11 mouse cellular contexts compared by ENCODE assay signal in genomic region chr9:96765410-96765809, GRCm38 (mm10). TPM values are rescaled to one million over a fixed set of nuclear protein-coding genes. Genes with fewer than 3 reads are reported as not detected.
DNase-seq lines count a peak whose midpoint lies in the region; ATAC-seq and TF ChIP-seq lines count a peak whose summit lies in the region.
"Had no signal": no experiment of that assay in that cellular context is flagged by ENCODE, and none has a peak within 500 bp of the region (broad histone marks: within the 10 kb centered on the region; RNA-seq: fewer than 3 reads in every experiment).

No protein-coding gene starts in this region.

- TF ChIP-seq EP300 in lung, postnatal 0 days (IDR thresholded peaks at IDR 0.05), result no peak

- H3K4me3 ChIP-seq in lung, postnatal 0 days (ENCODE audit: low read depth, low read length), result no peak overlapping the region
- H3K4me3 ChIP-seq: hindbrain, embryonic 15.5 days; midbrain, embryonic 10.5 days had no signal

- 57% methylated on average over 5 of the region's 5 CpGs for WGBS in lung, postnatal 0 days

- H3K27ac ChIP-seq in lung, postnatal 0 days (ENCODE audit: low read length), result no peak overlapping the region
- H3K27ac ChIP-seq: hindbrain, embryonic 15.5 days; midbrain, embryonic 10.5 days had no signal

- no peaks in the 10 kb centered on the region for H3K9me3 ChIP-seq in lung, postnatal 0 days (ENCODE audit: low read length)
- H3K9me3 ChIP-seq: hindbrain, embryonic 15.5 days; midbrain, embryonic 10.5 days had no signal

- H3K9ac ChIP-seq in lung, postnatal 0 days (replicated peaks; ENCODE audit: low read depth), result no peak overlapping the region
- H3K9ac ChIP-seq: hindbrain, embryonic 15.5 days had no signal

- no peaks in the 10 kb centered on the region for H3K4me1 ChIP-seq in lung, postnatal 0 days (ENCODE audit: insufficient read depth, low read depth, low read length)
- H3K4me1 ChIP-seq: hindbrain, embryonic 15.5 days; midbrain, embryonic 10.5 days had no signal

- H3K27me3 ChIP-seq in lung, postnatal 0 days (replicated peaks; ENCODE audit: insufficient read depth, low read length), result no peaks in the 10 kb centered on the region
- H3K27me3 ChIP-seq: hindbrain, embryonic 15.5 days had no signal

- H3K4me2 ChIP-seq in lung, postnatal 0 days (replicated peaks; ENCODE audit: low read depth, low read length), result no peak overlapping the region
- H3K4me2 ChIP-seq: hindbrain, embryonic 15.5 days had no signal

- peak; percentile 89 for ATAC-seq in inflammation-experienced regulatory T-cells, adult 6 months
- peak; percentile 72 for ATAC-seq in neutrophil, adult 5-6 weeks (ENCODE audit: extremely low read depth, insufficient number of reproducible peaks, low FRiP score, poor library complexity, severe bottlenecking)
- no peak for ATAC-seq in lung, postnatal 0 days

- TF ChIP-seq CTCF in lung, postnatal 0 days (IDR thresholded peaks at IDR 0.05), result no peak

- H3K36me3 ChIP-seq in lung, postnatal 0 days (ENCODE audit: insufficient read depth, low read length), result no peaks in the 10 kb centered on the region
- H3K36me3 ChIP-seq: hindbrain, embryonic 15.5 days; midbrain, embryonic 10.5 days had no signal

- DNase-seq in ES-CJ7 (ENCODE audit: low read depth, low spot score) (peak; percentile 27), R1 (ENCODE audit: low read depth, low spot score) (peak; percentile 24)
- no peak for DNase-seq in left cerebral cortex, adult 9 months (ENCODE audit: low spot score in 2 of 2)
- DNase-seq in gastrocnemius, postnatal 25 days, result no peak
- DNase-seq in T-cell, adult 2 months (ENCODE audit: low spot score), result no peak
- DNase-seq in lung, postnatal 0 days (ENCODE audit: low spot score), result no peak
- DNase-seq: embryo, embryonic 11 days had no signal

RNA-seq across cellular contexts. Expression of gene Zbtb38, which starts 12.8 kb away (rescaled TPM):
- 10 to 100 TPM; 53.9 to 73.9 (median 69.4) TPM for polyA plus RNA-seq in inflammation-experienced regulatory T-cells, adult 6 months (2017; shearing (Covaris generic))
- total RNA-seq in neutrophil, adult 5-6 weeks (2017), result 31.0 and 31.3 TPM in 2 replicates
- total RNA-seq in gastrocnemius, postnatal 25 days (2021), result 10 to 100 TPM; 19.3 to 19.8 TPM
- polyA plus RNA-seq in lung, postnatal 0 days (2015; fragmentation: Nextera tagmentation; extraction: Ambion mirVana), result 31.8 and 32.5 TPM in 2 replicates

Comparison
In these comparisons a context has a peak if more than half of its experiments do, and no peak if none do; other contexts are left out.
1. DNase-seq: peak in ES-CJ7 (single experiment) and R1 (single experiment); none in left cerebral cortex, adult 9 months (0 of 2), gastrocnemius, postnatal 25 days (single experiment), T-cell, adult 2 months (single experiment) and lung, postnatal 0 days (single experiment).